Mouse (Mus musculus): ENCODE data around the gene Art2b. TPM values are rescaled to one million over a fixed set of nuclear protein-coding genes. Genes with fewer than 3 reads are reported as not detected.
A peak's percentile ranks its signal among the peaks of the same experiment; 100 is the strongest.
"Not testable (repeated sequence)": the region's sequence is repeated elsewhere in the genome, so short reads cannot be mapped to it uniquely, and the experiment has no call there.

The Art2b gene
- total RNA-seq, 2 experiments from 2014 or later: not detected

DNA sequence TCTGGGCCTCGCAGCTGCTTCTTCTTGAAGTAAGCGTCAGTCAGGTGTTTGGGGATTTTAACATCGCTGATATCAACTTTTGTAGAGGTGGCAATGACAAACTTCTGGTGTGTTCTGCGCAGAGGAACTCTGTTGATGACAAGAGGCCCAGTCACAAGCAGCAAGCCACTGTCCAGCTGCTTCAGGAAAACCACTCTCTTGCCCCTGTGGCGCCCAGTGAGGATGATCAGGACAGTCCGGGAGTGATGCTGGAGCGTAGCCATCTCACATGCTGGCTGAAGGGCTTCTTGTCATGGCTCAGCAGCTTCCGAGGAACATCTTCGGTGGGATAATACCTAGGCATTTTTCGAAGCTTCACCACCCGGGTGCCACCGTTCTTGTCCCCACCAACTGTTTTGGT lies 11.8 kb downstream of the Art2b start:
- intact Hi-C loops (cut with DNase I); DNase-seq: not testable (repeated sequence)

GRCm38 (mm10) chr7:101564086-101564485 lies 21.3 kb downstream of the Art2b start:
- DNase-seq: no peak

DNA sequence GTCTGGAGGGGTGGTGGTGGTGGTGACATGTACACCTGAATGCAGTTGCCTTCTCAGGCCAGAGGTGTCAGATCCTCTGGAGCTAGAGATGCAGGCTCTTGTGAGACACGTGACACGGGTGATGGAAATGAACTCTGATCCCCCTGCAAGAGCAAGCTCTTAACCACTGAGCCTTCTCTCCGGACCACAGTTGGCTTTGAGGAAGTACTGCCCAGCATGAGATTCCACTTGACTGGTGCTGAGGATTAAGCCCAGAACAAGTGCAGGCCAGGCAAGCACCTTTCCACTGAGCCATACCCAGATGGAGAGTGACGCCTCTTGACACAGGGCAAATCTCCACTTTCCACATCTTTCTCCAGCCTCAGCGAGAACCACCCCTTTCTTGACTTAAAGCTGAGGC lies 26.0 kb downstream of the Art2b start:
- DNase-seq; intact Hi-C loops (cut with DNase I): not testable (repeated sequence)

More at GRCm38 (mm10) chr7:101564086-101564485, 21.3 kb downstream of the Art2b start:
- intact Hi-C loops (cut with DNase I): no loop called here

DNA sequence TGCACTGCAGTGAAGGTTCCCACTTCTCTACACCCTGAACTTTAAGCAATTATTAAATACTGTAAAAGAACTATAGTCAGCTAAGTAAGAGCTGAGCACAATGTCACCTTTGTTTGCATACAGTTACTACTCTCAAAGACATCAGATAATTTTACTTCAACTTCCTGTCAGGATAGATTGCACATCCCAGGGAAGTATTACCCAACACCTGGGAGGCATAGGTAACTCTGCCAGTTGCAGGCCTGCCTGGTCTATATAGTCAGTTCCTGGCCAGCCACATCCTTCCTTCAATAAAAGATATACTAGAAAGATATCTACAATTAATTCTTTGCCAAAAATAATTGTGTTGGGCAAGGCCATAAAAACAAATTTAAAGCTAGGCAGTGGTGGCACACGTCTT lies 28.0 kb downstream of the Art2b start:
- no peak for DNase-seq
- intact Hi-C loops (cut with DNase I): no loop called here

DNA sequence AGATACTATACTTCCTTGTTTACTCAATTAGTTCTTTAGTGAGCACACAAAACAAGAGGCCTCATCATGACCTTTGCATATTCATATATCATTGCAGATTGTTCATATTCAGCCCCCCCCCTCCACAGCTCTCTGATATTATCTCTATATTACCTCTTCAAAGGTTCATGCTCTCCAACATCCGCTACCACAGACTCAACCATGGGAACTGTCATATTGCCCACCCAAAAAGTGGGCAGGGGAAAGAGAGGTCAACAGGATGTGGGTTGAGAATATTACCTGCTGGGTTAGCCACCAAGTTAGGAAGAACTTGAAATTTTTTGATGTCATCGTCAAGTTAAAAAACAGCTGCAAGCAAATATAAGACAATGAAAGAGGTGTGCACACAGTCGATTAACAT lies 29.9 kb downstream of the Art2b start:
- intact Hi-C loops (cut with DNase I); DNase-seq: not testable (repeated sequence)

- no peak for DNase-seq
- intact Hi-C loops (cut with DNase I): no loop called here
Observed at GRCm38 (mm10) chr7:101551530-101551929, 33.9 kb downstream of the Art2b start.

DNA sequence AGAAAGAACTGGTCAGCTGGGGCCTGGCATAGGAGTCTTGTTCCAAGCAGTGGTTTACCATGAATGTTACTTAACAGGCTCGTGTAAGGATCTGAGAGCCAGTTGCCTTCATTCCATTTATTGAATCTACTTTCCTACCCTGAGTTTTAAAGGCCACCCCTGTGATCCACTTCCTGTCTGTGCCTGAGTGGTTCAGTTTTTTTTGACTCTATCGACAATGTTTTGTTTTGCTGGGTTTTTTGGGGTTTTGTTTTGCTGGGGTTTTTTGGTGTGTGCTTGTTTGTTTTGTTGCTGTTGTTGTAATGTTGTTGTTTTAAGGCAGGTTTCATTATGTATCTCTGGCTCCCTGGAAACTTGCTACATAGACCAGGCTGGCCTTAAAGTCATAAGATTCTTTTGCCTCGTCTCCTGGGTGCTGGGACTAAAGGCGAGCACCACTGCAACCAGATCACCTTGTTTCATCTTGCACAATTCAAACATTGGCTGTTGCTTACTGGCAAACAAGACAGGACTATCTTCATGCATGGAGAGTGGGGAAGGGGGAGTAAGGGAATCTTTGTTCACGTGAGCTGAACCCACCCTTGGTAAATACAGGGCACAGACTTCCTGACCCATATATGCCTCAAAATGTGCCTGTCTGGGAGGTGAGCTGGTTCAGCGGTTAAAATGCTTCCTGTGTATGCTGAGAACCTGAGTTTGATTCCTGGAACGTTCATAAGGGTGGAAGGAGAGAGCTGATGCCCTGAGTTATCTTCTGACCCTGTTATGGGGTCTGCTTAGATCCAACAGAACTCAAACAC lies 34.5 kb downstream of the Art2b start:
- DNase-seq: no peak
- intact Hi-C loops (cut with DNase I): no loop called here

DNA sequence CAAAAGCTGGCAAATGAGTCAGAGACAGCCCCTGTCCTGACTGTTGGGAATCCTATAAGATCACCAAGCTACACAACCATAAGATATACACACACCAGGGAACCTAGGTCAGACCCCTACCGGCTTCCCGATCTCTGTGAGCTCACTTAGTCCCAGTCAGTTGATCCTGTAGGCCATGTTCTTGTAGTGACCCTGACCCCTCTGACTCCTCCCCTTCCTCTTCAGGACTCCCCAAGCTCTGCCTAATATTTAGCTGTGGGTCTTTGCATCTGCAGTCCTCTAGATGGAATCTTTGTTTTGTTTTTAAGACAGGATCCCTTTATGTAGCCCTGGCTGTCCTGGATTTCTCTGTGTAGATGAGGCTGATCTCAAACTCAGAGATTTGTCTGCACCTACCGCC lies 36.1 kb downstream of the Art2b start:
- intact Hi-C loops (cut with DNase I): no loop called here
- DNase-seq: no peak

DNA sequence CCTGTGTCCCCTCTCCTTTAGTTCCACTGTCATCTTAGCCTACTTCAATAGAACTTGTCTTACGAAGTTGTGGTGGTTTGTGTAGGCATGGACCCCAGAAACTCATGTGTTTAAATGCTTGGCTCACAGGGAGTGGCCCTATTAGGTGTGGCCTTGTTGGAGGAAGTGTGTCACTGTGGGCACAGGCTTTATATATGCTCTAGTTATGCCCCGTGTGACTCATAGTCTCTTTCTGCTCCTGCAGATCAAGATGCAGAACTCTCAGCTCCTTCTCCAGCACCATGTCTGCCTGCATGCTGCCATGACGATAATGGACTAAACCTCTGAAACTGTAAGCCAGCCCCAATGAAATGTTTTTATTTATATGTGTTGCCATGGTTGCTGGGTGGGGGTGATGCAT lies 37.7 kb downstream of the Art2b start:
- DNase-seq: no peak
- intact Hi-C loops (cut with DNase I): no loop called here

DNA sequence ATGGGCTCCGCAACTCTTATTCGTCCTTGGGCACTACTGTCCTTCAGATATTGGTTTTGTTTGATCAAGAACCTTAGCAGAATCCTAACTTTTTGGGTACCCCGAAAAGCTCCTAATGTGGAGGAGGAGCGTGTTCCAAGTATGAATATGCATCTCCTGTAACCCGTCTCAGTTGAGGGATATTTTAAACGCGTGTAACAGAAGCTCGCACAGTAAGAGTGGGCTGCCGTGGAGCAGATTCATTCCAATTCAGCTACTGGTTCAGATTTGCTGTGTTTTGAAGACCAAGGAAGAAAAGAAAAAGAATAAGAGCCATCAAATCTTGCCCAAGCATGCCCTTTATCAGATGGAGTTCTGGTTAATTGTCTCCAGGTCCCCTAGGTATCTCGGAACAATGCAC lies 43.7 kb downstream of the Art2b start:
- DNase-seq: no peak
- intact Hi-C loops (cut with DNase I): loop anchor here (2.0 kb wide), 1 partner anchor 113 kb away; no protein-coding TSS in a partner anchor

- DNase-seq: peak; percentile 41 to 52
- intact Hi-C loops (cut with DNase I): loop anchor here (2.0 kb wide), 1 partner anchor 112 kb away; no protein-coding TSS in a partner anchor
Observed at GRCm38 (mm10) chr7:101541132-101541531, 44.3 kb downstream of the Art2b start.

DNA sequence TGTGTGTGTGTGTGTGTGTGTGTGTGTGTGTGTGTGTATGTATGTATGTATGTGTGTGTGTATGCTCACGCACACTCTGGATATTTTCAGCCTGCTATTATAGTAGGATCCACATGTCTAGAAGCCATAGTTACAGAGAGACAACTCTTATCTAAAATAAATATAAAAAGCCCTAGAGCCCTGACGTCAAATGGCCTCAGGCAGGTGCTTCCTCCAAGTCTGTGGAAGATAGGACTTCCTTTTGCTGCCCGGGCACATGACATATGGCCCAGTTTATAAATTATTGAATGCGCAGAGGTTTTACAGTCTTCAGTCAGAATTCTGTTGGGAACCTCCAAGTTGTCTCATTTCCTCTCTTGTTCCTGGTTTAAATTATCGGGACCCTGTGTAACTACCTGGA lies 44.7 kb downstream of the Art2b start:
- intact Hi-C loops (cut with DNase I): loop anchor here (2.0 kb wide), 1 partner anchor 112 kb away; no protein-coding TSS in a partner anchor
- DNase-seq: no peak

GRCm38 (mm10) chr7:101539774-101540173 lies 45.6 kb downstream of the Art2b start:
- intact Hi-C loops (cut with DNase I): loop anchor here (2.0 kb wide), 1 partner anchor 111 kb away; no protein-coding TSS in a partner anchor
- no peak for DNase-seq

- peak in 1 of 2 experiments; percentile 7 for DNase-seq
- intact Hi-C loops (cut with DNase I): no loop called here
Observed at GRCm38 (mm10) chr7:101538141-101538933, 47.1 kb downstream of the Art2b start.

DNA sequence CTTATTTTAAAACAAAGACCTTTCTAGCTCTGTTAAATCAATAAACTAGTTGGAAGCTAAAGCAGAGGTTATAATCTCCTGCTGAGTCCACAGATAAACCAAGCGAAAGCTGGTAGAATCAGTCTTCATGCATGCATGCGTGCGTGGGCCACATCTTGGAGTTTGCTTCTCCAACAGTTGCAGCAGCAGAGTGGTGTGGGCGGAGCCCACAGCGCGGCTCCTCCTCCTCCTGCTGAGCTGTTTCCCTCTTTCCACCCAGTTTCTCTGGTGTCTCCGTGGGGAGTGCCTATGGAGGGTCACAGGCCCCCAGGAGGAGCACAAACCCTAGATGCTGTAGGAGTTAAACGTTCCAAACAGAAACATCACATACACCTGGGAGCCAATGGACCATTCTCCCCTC lies 47.9 kb downstream of the Art2b start:
- no peak for DNase-seq
- intact Hi-C loops (cut with DNase I): no loop called here

- intact Hi-C loops (cut with DNase I): no loop called here
- no peak for DNase-seq
Observed at GRCm38 (mm10) chr7:101535517-101535916, 49.9 kb downstream of the Art2b start.

GRCm38 (mm10) chr7:101535102-101535501 lies 50.3 kb downstream of the Art2b start:
- no peak for DNase-seq
- intact Hi-C loops (cut with DNase I): no loop called here

DNA sequence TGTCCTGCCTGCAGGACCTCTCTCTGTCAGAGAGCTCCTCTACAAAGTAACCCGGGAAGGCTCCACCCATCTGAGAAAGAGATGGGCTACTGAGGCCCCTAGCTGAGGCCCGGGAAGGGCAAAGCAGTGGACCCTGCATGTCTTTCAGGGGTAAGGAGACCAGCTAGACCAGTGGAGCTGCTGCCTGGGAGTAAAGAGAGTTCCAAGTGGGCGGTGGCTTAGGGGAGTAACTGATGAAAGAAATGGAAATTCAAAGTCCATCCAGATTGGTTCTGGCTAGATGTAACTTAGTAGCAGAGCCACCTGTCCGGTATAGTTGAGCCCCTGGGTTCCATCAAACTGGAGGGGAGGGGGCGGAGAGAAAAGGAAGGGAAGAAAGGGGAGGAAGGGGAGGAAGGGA lies 51.0 kb downstream of the Art2b start:
- no peak for DNase-seq
- intact Hi-C loops (cut with DNase I): no loop called here

Data from gastrocnemius, postnatal 36 days (tissue).